Comparison of ENCODE assay signal across 8 mouse cellular contexts in genomic region chr11:32293479-32293878, GRCm38 (mm10). TPM values are rescaled to one million over a fixed set of nuclear protein-coding genes. Genes with fewer than 3 reads are reported as not detected.
"Had no signal": no experiment of that assay in that cellular context is flagged by ENCODE, and none has a peak within 500 bp of the region (broad histone marks: within the 10 kb centered on the region; RNA-seq: fewer than 3 reads in every experiment).

No protein-coding gene starts in this region.

RNA-seq across cellular contexts. Expression of gene Hbq1a, which starts 6.4 kb away (rescaled TPM):
- polyA plus RNA-seq: limb, embryonic 11.5 days; thymus, postnatal 0 days had no signal

RNA-seq across cellular contexts. Expression of gene Hbq1b, which starts 6.7 kb away (rescaled TPM):
- total RNA-seq: left cerebral cortex, adult 2 months; left cerebral cortex, postnatal 36 days had no signal

RNA-seq across cellular contexts. Expression of gene Hba-x, which starts 17.3 kb away (rescaled TPM):
- total RNA-seq: layer of hippocampus, adult 8-10 months; layer of hippocampus, postnatal 10 days; layer of hippocampus, postnatal 36 days; left cerebral cortex, adult 2 months; left cerebral cortex, postnatal 10 days; left cerebral cortex, postnatal 36 days had no signal
